Mouse (Mus musculus): ENCODE data around the gene Iqsec1.

Gene Iqsec1

DNA sequence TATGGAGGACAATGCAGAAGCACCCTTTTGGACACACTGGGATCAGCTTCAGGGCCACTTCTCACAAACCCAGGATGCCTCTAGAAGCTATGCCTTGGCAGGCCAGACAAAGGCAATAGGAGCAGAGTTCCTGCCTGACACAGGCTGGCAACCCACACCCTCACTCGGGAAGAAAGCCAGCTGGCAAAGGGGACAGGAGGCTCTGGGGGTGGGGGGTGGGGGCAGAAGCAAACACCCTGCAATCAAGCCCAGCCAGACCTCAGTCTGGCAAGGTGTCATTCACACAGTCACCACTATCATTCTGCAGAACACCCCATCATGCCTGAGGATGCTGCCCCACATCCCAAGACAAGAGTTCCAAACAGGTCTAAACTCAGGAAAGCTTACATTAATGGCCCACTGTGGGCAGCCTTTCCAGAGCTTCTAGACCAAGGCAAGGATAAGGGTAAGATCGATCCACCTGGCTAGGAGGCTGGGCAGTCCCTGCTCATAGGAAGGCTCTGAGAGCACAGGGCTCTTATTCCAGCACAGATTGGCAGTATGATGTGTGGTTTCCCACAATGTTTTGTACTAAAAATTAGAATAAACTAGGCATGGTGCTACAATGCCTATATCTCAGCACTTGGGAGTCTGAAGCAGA, 283.7 kb downstream of the Iqsec1 start:
- no peak for DNase-seq (ENCODE audit: low spot score)

- DNase-seq (ENCODE audit: low spot score): no peak
Measured at GRCm38 (mm10) chr6:90703782-90704181, 284.7 kb downstream of the Iqsec1 start.

- DNase-seq (ENCODE audit: low spot score): no peak
Measured at GRCm38 (mm10) chr6:90702837-90703735, 285.4 kb downstream of the Iqsec1 start.

GRCm38 (mm10) chr6:90702197-90702596, 286.3 kb downstream of the Iqsec1 start:
- DNase-seq (ENCODE audit: low spot score): no peak

GRCm38 (mm10) chr6:90701391-90701790, 287.1 kb downstream of the Iqsec1 start:
- no peak for DNase-seq (ENCODE audit: low spot score)

DNA sequence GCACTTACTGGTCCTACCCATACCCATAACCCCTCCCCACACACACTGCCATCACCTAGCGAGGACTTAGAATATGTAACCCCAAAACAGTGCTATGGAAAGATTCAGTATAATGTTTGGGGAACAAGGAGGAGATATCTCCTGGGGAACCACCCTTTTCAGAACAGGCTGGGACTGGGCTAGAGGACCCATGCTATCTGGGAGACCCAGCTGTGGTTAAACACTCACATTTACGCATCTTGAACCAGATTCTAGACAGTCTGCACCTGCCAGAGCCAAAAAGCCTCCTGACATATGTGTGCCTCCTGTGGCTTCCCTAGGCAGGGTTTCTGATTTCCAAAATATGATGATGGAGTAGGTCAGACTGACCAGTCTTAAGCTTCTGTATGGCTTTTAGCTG, 287.7 kb downstream of the Iqsec1 start:
- no peak for DNase-seq (ENCODE audit: low spot score)

- no peak for DNase-seq (ENCODE audit: low spot score)
Measured at GRCm38 (mm10) chr6:90700068-90700467, 288.4 kb downstream of the Iqsec1 start.

GRCm38 (mm10) chr6:90698843-90699242, 289.6 kb downstream of the Iqsec1 start:
- no peak for DNase-seq (ENCODE audit: low spot score)

- DNase-seq (ENCODE audit: low spot score): no peak
Measured at GRCm38 (mm10) chr6:90695754-90696153, 292.7 kb downstream of the Iqsec1 start.

GRCm38 (mm10) chr6:90692404-90692803, 296.1 kb downstream of the Iqsec1 start:
- no peak for DNase-seq (ENCODE audit: low spot score)

DNA sequence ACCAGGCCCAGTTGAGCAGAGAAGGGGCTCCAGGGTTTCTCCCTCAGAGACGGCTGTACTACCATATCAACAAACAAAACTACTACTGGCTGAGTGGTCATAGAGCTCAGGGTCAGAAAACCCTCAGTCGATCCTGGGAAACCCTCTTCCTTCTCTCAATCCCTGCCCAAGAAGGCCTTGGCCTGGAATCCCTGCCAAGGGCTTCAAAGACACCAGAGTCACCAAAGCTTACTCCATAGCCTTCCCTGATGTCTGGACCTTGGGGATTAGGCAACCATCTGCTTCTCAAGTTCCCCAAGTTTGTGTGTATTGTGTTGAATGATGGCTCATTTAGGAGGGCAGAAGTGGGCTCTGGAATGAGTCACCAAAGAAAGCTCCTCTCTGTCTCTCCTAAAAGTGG, 296.6 kb downstream of the Iqsec1 start:
- no peak for DNase-seq (ENCODE audit: low spot score)

GRCm38 (mm10) chr6:90689500-90689899, 299.0 kb downstream of the Iqsec1 start:
- DNase-seq (ENCODE audit: low spot score): no peak

DNA sequence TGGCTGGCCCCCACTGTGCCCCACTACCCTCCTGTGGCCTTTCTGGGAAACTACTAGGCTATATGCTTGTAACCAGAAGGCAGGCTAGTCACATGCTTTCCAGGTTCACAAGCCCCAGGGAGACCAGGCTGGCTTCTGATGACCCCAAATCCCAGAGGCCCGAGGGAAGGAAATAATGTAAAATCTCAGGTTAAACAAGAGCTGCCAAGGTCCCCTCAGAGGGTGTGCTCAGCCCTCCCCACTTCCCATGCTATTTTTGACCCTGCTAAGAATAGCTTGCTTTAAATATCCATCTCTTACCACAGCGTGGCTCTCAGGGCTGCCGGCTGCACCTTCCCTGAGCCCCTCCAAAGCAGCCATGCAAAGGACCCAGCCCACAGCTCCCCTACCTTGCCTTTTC, 299.7 kb downstream of the Iqsec1 start:
- no peak for DNase-seq (ENCODE audit: low spot score)

GRCm38 (mm10) chr6:90688003-90688402, 300.5 kb downstream of the Iqsec1 start:
- no peak for DNase-seq (ENCODE audit: low spot score)

- DNase-seq (ENCODE audit: low spot score): no peak
Measured at GRCm38 (mm10) chr6:90686812-90687211, 301.7 kb downstream of the Iqsec1 start.

DNA sequence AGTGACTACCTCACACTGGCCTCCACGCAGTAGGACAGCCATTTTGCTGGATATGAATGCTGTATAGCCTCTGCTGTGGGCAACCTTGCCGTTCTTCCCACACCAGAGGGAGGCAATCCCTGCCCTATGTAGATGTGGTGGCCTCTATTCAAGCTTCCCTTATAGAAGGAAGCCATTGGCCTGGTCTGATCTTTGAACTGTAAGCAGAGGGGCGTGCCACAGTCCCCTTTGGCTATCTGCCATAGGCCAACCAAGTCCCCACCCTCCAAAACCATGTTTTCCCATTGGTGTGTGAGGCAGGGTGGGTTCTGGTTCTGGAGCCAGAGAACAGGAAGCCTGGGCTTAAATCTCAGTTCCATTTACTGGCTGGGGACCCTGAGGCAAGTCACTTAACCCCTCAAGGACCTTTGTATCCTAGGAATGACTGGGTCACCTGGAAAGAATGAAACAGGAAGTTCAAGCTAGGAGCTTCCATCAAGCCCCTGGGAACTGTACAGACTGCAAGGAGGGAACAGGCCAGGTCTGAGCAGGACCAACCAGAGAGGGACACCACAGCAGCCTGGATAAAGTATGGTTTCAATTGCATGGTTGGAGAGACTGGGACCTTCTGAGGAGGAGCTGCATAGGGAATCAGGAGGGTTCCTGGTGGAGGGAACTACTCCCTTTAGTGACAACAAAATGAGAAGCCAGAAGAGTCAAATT, 304.5 kb downstream of the Iqsec1 start:
- no peak for DNase-seq (ENCODE audit: low spot score)

DNA sequence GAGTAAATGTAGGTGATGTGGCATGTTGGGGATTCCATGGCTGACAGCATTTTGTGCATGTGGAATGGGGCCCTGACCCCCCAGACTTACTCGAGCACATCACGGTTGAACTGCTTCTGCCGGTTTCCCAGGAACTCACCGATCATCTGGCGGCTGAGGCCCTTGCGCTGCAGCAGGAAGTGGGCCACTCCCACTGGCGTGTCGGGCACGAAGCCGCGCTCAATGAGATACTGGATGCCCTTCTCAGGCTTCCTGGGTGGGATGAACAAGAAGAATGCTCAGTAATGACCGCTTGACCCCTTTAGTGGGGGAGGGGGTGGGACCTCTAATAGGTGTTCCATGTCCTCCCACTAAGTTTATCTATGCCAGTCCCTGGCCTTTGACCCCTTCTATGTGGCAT, 308.1 kb downstream of the Iqsec1 start:
- DNase-seq (ENCODE audit: low spot score): no peak

DNA sequence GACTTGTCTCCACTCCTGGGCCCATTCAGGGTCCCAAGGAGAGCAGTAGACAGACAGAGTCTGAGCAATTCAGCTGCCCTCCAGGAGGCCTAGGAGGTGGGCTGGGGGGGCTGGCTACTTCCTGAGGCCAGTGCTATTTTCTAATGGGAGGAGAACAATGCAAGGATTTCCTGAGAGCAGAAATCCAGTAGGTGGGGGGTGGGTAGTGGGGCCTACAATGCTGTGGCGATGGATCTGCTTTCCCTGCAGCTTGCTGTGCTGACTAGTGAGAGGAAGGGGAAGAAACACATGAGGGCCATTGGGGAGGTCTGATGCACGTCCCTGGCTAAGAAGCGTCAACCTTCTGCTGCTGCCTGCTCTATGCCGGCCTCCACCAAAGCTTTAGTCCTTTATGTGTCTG, 309.7 kb downstream of the Iqsec1 start:
- no peak for DNase-seq (ENCODE audit: low spot score)

GRCm38 (mm10) chr6:90668693-90669092, 319.8 kb downstream of the Iqsec1 start:
- DNase-seq (ENCODE audit: low spot score): no peak

DNA sequence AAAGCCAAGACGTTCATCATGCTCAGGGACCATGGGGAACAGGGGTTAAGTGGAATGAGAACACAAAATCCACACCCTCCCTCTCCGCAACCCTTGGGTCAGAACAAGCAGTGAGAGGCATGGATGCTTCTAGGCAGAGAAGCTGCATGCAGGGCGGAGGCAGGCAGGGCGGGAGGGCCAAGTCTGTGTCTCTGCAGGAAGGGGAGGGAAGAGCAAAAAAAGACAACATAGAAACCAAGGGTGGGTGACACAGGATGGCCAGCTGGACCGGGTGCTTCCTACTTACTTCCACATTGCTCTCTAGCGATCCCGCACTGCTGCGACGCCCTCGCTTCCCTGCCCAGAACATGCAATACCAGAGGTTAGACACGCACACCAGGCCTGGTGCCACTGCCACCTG, 324.7 kb downstream of the Iqsec1 start:
- DNase-seq (ENCODE audit: low spot score): no peak

- no peak for DNase-seq (ENCODE audit: low spot score)
Measured at GRCm38 (mm10) chr6:90662148-90662547, 326.3 kb downstream of the Iqsec1 start.

GRCm38 (mm10) chr6:90661029-90661399, 327.5 kb downstream of the Iqsec1 start:
- DNase-seq (ENCODE audit: low spot score): no peak

Measured in urinary bladder, postnatal 10 days (tissue).